Mouse (Mus musculus) G1E (cell line): Measurements from ENCODE around the gene Pbx1.

Experiments
- CTCF ChIP-seq: IDR thresholded peaks from 2 replicates; pipeline ENCODE4 v1.5.1; 2012; ENCODE audit warnings: low read depth, low read length, inconsistent platforms, mixed read lengths
- GATA1 ChIP-seq: IDR thresholded peaks from 2 replicates; pipeline ENCODE4 v1.6.1; 2012; ENCODE audit warnings: borderline replicate concordance, low read length, inconsistent platforms, mixed read lengths
- GATA2 ChIP-seq: IDR thresholded peaks from 2 replicates; pipeline ENCODE4 v1.6.1; 2012; ENCODE audit warnings: low read depth, low read length, inconsistent platforms, borderline replicate concordance
- TAL1 ChIP-seq: conservative IDR thresholded peaks from 2 replicates; pipeline ENCODE4 v1.6.1; 2012; ENCODE audit warnings: low read depth, low read length, inconsistent platforms, mixed read lengths

DNA sequence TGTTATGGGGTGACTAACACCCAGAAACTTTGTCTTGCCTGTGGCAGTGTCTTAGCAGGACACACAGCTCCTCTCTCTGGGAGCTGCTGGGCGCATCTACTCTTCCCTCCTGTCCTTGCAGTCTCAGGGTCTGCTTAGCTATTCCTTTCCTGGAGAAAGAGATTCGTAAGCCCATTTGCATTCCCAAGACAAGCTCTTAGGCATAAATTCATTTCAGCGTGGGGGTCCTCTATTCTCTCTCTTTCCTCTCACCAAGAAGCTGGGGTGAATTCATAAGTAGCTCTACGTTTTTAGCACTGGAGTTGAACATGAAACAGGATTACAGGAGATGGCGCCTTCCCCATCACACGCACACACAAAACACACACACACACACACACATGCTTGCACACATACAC lies 140.4 kb downstream of the Pbx1 start:
- TF ChIP-seq TAL1 (no peak), GATA2 (no peak), CTCF (no peak), GATA1 (no peak)
